Mouse (Mus musculus) T-helper 2 cell (primary cell): Measurements from ENCODE around the gene Cacfd1.

ENCODE experiments used
- in situ Hi-C: fragments of 300-600 bp; cut with MboI, MseI; formaldehyde crosslinking; loops from one replicate; pipeline ENCODE4 v1.15.1; 2025; ENCODE audit warnings: high pct_unique_total_duplicates

Gene Cacfd1

DNA sequence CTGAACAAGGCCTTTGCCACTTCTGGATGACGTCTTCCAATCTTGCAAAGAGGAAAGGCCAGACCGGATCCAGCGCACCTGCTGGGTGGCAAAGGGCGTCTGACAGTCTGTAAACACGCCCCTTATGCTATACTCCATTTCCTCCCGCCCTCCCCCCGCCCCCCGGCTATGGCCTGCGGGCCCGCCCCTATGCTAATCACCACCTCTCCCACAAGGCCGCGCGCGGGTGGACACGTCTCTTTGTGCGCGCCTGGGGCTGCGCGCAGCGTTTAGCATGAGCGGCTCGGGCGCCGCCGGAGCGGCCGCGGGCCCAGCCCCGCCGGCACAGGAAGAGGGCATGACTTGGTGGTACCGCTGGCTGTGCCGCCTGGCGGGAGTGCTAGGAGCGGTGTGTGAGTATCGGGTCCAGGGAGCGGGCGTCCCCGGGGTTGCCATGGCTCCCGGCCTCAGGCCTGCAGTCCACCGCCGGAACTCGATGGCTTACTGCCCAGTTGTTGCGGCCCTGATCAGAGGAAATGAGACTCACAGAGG lies at the start of gene Cacfd1:
TSS of gene Cacfd1 (plus strand) at position 213 of the 531 bp plus-strand sequence.
- in situ Hi-C loops, result loop anchor here (5.0 kb wide), 1 partner anchor 47 kb away; the partner anchor contains the start of gene Rexo4

DNA sequence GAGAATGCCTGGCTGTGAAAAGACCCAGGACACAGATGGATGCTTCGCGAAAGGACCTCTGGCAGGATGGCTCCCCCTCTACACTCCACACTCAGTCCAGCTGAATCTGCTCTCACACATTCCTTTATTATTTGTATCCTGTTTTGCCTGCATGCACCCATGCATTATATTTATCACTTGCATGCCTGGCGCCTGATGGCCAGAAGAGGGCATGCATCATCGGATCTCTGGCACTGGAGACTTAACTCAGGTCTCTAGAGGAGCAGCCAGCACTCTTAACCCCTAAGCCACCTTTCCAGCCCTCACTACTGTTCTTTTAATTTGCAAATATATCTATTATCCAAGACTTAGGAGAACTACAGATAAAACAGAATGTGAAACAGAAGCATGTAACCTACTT lies 49.0 kb upstream of the Cacfd1 start:
- in situ Hi-C loops, result loop anchor here (5.0 kb wide), 1 partner anchor 47 kb away; the partner anchor contains the start of gene Cacfd1

DNA sequence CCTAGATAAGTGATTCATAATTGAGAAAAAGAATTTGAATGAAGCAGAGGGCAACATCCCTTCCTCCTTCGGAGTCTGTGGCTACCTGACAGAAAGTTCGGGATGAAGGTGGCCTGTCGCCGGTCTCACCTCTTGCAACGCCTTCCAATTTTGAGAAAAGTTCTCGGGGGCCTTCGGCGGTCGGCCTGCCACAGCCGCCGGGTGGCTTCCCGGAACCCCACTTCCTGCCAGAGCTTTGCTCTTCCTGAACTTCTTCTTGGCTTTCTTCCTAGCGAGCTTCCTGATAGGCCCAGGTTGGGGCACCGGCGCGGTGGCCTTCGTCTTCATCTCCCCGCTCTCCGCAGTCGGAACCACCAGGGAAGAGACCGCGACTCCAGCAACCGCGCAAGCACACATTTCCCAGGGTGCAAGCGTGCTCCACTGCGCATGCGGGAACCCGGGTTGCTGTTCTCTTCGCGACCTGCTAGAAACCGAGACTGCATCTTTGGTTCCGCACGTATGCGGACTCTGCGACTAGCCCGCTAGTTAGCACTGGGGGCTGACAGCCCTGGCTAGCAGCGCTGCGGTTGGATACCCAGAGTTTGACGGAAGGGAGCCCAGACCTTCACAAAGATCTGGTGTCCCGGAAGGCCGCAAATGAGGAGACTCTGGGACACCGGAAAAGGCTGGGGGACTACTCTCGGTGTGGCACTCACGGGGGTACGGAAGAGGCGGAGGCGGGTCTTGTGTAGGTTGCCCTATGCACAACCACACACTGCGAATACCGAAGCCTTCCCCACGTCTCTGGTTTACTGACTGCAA lies 45.6 kb upstream of the Cacfd1 start, which contains the start of gene Rexo4:
TSS of gene Rexo4 (minus strand) at position 464 of the 801 bp plus-strand sequence.
- in situ Hi-C loops, result loop anchor here (5.0 kb wide), 1 partner anchor 43 kb away; the partner anchor contains the start of gene Cacfd1

DNA sequence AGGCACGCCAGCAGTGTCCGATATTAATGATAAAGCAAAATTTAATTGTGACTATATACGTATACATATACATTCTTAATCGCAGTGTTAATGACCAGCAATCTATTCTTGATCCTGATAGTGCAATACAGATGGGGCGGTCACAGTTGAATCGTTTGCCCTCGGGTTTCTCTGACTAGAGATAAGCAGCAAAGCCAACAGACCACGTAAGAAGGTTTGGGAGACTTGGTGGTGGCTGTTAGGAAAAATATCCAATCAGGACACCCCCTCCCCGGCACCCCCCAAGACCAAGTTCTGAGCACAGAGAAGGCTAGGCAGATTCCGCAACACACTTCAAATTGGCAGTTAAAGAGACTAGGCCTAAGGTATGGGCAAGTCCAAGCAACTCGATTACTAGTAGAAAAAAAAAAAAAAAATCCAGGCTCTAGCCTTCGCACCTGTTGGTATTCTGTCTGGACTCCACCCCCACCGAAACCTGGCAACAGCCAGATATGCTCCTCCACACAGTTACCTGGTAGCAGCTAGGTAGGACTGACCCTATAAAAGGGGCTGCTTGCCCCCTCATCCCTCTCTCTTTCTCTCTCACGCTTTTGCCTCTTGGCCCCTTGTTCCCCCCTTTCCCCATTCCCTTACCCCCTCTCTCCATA lies 44.9 kb upstream of the Cacfd1 start:
- in situ Hi-C loops, result loop anchor here (5.0 kb wide), 1 partner anchor 42 kb away; the partner anchor contains the start of gene Cacfd1

DNA sequence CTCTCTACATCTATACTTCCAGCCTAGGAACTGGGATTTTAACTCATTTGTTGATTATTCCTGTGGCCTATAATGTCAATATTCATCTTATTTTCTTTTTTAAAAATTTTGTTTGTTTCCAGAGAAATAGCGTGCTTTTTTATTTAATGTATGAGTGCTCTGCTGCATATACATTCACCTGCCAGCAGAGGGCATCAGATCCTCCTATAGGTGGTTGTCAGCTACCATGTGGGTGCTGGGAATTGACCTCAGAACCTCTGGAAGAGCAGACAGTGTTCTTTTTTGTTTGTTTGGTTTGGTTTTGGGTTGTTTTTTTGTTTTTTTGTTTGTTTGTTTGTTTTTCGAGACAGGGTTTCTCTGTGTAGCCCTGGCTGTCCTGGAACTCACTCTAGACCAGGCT lies 42.5 kb upstream of the Cacfd1 start:
- in situ Hi-C loops, result no loop called here

DNA sequence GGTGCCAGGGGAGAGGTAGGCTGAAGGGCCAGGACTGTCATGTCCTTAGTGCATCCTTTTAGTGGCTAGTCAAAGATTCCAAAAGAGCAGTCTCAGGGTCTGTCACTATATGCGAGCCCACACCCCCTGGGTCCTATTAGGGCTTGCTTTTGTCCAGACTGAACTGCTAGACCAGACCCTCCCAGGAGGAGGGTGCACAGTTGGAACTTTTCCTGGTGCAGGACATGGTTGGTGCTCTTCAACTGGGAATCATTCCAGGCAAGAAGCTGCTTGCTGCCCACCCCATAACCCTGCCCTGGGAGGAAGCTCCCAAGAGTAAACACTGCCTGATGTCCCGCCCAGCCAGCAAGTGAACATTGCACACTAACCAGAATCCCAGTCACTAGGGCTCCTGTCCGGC lies 36.6 kb upstream of the Cacfd1 start, which contains the start of gene Adamts13:
TSS of gene Adamts13 (plus strand) at position 301 of the 400 bp plus-strand sequence.
- in situ Hi-C loops, result loop anchor here (10.0 kb wide), 1 partner anchor 1272 kb away; no protein-coding TSS in a partner anchor

DNA sequence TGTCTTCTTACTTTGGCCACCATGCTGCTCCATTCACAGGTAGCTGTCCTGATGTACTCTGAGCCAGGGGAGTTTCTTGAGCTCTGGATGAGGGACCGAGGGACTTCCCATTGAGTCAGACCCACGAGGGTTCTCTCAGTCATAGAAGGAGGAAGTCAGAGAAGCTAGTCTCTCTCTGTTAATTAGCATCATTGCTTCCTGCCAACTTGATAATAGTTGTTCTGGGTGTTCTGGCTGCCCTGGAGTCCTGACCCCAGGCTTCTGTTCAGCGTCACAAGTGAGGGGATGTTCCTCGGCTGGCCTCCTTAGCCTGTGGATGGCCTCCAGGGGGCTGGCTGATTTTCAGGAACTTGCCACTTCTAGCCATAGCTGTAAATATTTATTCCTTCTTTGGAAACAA lies 35.8 kb upstream of the Cacfd1 start:
- in situ Hi-C loops, result loop anchor here (10.0 kb wide), 1 partner anchor 1271 kb away; no protein-coding TSS in a partner anchor

DNA sequence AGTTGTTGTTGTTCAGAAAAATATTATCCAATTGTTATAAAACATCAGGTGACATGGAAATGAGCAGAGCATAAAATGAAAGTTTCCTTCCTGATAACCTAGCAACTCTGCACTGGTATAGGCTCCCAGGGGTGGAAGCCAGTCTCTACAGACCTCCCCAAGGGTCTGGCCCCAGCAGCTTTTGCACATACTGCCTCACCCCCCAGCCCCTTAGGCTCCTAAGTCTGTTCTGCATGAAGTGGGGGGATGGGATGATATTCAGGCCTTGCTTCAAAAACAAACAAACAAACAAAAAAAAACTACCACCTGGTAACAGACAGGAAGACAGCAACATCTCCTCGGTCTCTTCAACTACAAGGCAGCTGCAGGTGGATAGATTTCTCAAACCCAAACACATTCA lies 29.4 kb upstream of the Cacfd1 start:
- in situ Hi-C loops, result no loop called here

DNA sequence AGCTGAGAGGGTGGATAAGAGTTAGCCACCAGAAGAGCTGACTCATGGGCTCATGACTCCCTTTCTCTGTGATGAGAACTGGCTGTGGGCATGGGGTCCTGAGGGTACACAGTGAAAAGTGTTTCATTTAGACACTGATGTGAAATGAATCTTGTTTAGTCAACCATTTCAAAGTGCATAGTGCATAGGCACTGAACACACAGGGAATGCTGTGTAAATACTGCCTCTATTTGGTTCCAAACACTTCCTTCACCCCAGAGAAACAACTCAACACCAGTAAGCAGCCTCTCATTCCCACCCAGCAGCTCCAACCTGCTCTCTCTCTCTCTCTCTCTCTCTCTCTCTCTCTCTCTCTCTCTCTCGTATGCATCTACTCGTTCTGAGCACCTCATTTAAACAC lies 25.5 kb upstream of the Cacfd1 start:
- in situ Hi-C loops, result no loop called here

DNA sequence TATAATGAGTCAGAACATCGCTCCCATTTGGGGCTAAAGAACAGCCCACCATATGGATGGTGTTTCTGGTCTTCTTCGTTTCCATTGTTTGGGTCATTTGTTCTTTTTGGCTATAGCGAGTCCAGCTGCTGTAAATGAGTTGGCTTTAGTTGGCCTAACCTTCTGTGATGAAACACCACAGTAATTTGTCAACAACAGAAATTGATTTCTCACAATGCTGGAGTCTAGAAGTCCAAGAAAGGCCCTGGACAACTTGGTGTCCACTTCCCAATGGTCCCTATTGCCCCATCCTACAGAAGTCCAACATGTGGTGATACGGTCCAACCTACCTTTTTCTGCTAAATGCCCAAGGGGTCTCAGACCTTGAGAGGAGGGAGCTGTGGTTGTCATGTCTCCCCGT lies 25.1 kb upstream of the Cacfd1 start:
- in situ Hi-C loops, result loop anchor here (5.0 kb wide), 1 partner anchor 53 kb away; no protein-coding TSS in a partner anchor

DNA sequence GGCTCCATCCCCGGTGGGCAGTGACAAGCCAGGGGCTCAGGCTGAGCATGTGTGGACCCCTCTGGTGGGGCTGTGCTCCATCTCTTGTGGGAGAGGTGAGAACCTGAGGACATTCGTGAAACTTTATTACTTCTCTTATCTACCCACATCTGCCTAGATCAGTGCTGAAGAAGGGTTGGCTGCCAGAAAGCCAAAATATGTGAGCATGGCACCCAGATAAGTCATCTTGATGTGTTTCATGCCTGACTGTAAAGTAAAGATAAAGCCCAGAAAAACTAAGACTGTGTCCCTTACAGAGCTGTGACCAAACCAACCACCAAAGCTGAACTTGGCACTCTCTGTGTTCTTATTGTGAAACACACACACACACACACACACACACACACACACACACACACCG lies 15.8 kb upstream of the Cacfd1 start:
- in situ Hi-C loops, result no loop called here

DNA sequence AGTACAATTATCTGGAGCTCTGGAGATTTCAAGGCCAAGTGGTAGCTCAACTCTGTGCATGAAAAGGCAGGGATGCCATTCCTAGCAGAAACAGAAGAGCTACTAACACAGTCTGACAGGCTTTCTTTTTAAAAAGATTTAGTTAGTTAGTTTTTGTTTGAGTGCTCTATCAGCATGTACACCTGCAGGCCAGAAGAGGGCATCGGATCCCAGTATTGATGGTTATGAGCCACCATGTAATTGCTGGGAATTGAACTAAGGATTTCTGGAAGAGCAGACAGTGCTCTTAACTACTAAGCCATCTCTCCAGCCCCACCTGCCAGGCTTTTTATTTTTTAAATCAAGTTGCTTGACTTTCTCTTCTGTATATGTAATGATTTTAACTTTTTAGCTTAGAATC lies 12.2 kb upstream of the Cacfd1 start:
- in situ Hi-C loops, result no loop called here

DNA sequence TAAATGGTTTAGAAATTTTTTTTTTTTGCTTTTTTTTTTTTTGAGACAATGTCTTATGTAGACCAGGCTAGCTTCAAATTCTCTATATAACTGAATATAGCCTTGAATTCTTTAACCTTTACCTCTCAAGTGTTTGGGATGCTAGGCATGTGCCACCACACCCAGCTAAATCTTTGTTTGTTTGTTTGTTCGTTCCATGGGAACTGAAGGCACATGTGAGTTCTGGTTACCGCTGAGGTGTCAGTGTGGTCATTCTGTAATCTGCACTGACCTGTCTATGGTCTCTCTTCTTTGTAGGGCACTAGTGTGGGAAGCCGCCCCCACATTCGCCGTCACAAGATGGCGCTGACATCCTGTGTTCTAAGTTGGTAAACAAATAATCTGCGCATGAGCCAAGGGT lies 11.7 kb upstream of the Cacfd1 start:
- in situ Hi-C loops, result no loop called here

DNA sequence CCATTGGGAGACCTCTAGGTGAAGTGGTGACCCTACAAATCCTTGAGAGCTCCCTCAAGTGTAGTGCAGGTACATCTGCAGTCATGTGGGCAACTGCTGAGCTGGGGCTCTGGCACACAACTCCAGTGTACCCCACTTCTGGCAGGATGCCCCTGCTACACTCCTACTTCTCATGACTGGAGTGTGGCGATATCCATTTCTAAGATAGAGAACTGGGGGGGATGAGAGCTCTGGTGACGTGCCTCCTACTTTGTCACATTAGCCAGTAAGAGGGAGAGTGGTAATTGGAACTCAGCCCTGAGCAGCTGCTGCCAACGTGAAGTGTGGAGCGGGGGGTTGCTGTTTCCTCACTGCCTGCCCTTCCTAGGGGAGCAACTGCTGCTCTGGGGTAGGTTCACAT lies 3.5 kb upstream of the Cacfd1 start:
- in situ Hi-C loops, result loop anchor here (5.0 kb wide), 1 partner anchor 44 kb away; the partner anchor contains the start of gene Rexo4

DNA sequence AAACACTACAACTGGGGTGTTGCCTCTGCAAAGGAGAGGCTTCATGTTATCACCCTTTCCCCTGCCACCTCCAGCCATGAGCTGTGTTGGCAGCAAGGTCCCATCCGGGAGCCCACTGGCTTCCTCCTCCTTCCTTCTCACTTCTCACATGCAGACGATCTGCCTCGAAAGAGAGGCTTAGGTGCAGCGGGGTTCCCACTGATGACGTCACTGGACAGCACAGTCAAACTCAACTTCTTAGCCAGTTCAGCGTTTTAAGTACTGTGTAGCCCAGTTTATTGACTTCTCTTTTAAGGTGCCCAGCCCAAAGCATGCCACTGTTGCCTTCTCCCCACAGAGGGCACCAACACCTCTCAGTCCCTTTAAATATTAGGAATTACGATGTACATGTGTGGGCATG lies 2.0 kb upstream of the Cacfd1 start:
- in situ Hi-C loops, result loop anchor here (5.0 kb wide), 1 partner anchor 45 kb away; the partner anchor contains the start of gene Rexo4

DNA sequence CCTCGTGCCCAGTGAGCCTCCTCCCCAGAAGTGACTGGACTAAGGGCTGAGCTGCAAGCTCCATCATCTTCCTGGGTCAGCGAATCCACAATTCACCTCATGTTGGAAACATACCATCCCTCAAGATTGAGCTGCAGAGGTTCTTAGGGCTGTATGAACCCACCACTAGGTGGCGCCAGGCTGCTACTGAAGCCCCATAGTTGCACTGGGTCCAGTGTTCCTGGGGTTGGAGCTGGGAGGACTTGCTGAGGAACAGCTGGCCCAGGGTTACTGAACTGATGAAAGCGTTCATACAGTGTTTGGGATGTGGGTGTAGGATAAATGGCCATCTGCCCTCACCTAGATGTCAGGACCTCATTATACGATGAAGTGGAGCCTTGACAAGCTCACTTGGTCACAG lies 8.1 kb downstream of the Cacfd1 start:
- in situ Hi-C loops, result no loop called here

DNA sequence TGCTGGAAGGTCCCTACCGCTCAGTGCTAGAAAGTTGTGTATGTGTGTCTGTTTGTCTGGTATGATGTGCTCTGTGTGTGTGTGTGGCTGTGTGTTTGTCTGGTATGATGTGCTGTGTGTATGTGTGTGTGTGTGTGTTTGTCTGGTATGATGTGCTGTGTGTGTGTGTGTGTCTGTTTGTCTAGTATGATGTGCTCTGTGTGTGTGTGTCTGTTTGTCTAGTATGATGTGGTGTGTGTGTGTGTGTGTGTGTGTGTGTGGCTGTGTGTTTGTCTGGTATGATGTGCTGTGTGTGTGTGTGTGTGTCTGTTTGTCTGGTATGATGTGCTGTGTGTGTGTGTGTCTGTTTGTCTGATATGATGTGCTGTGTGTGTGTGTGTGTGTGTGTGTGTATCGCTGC lies 9.8 kb downstream of the Cacfd1 start:
- in situ Hi-C loops, result no loop called here

DNA sequence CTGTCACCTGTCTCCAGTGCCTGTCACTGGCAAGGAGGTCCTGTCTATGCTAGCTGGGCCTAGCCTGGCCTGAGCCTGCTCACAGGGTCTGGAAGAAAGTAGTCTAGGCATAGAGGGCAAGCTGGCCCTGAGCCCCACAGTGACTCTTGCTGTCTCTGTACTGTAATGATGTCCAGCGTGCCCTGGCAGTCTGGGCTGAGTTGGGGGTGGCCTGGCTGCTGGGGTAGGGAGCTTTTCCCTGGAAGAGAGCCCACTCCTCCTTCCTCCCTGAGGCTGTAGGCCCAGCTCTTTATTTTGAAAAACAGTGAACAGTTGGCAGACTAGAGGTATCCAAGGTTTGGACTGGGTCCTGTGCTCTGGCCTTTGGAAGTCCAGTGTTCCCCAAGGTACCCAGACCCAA lies 11.4 kb downstream of the Cacfd1 start:
- in situ Hi-C loops, result no loop called here

DNA sequence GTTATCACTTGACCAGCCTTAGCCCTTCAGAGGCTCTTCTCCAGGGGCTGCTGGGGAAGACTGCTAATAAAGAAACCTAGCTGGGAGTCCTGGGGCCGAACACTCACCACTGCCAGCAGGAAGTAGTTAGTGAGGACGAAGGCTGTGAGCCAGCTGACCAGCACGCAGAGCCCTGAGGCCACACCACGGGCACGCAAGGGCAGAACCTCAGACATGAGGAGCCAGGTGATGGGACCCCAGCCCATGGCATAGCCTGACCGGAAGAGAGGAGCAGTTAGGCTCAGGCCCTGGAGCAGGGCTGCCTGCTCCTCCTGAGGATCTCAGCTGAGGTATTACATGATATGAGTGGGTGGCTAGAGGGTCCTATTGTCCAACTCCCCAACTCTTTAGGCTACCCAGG lies 12.9 kb downstream of the Cacfd1 start:
- in situ Hi-C loops, result no loop called here

DNA sequence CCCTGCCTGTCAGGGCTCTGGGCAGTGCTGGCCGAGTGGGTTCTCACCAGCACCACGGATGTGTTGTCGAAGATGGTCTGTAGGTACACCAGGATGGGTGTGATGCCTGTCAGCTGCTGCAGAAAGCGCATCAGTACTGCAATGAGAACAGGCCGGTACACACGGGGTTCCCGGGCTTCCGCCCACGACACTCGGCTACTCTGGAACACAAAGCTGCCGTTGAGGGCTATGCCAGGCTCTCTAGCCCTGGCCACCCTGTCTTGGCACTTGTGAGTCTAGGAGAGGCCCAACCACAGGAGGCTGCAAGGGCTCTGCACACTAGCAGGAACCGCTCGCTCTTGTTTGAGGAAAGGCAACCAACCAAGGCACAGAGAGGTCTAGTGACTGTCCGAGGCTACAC lies 14.4 kb downstream of the Cacfd1 start:
- in situ Hi-C loops, result no loop called here

DNA sequence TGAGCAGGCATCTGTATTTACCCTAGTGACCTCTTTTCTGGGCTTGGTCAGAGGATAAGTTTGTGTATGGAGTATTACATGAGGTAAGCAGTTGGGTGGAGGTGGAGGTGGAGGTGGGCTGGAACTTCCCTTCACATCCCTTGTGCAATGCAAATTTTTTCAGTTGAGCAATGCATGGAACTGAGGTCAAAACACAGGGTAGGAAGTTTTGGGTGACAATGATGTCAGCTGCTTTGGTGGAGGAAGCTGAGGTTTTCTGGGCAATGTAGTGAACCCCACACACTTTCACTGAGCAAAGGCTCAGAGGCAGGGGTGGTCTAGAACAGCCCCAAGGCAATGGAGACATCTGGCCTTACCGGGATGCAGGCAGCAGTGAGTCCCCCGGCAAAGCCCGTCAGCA lies 15.8 kb downstream of the Cacfd1 start:
- in situ Hi-C loops, result no loop called here

DNA sequence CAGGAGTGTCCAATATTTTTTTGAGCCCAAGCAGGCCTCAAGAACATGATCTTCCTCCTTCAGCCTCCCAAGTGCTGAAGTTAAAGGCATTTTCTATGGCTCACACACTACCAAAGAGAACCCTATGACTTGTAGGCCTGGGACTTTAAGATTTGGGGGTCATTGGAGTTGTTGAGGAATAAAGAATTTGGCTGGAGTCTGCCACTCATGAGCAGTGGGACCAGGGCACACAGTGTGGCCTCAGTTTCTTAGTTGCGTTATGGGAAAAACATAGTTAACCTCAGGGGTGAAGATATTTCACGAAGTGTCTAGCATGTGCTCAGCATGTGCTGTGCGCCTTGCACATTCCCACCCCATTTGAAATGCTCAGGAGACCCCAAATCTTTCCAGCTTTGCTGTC lies 16.6 kb downstream of the Cacfd1 start:
- in situ Hi-C loops, result no loop called here
